Mouse (Mus musculus): ENCODE data around the gene Lrrc8b. TPM values are rescaled to one million over a fixed set of nuclear protein-coding genes. Genes with fewer than 3 reads are reported as not detected.

The Lrrc8b gene
- polyA plus RNA-seq, 2 experiments from 2014 or later: 1.6 to 2.3 TPM

DNA sequence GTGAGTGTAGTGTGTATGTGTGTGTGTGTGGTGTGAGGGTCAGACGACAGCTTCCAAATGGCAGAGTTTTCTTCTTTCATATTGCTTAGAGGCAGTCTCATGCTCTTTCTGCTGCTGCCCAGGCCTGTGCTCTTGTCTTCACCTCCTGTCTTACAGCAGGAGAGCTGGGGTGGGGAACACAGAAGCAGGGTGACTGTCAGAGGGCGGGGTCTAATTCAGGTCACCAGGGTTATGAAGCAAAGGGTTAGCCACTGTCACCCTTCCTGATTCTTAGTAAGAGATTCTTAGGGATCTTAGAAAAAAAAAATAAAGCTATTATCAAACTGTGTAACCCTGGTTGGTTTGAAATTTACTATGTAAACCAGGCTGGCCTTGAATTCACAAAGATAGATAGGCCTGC, 10.0 kb downstream of the Lrrc8b start:
- ATAC-seq: no peak

DNA sequence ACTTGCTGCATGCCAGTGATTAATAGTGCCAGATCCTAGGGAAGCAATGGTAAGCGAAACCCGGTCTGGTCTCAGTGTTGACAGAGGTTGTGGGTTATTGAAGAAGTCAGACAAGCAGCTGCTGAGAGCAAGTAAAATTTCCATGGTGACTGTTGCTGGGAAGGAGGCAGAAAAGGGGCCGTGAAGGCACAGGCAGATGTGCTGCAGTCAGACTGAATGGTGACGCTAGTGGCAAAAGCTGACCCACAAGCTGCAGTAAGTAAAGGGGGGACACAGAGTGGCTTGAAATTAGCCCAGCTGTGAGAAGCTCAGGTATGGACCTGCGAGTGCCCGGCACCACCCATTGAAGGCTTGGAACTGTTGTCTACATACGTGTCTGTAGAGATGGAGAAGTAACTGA, 11.8 kb downstream of the Lrrc8b start:
- no peak for ATAC-seq

DNA sequence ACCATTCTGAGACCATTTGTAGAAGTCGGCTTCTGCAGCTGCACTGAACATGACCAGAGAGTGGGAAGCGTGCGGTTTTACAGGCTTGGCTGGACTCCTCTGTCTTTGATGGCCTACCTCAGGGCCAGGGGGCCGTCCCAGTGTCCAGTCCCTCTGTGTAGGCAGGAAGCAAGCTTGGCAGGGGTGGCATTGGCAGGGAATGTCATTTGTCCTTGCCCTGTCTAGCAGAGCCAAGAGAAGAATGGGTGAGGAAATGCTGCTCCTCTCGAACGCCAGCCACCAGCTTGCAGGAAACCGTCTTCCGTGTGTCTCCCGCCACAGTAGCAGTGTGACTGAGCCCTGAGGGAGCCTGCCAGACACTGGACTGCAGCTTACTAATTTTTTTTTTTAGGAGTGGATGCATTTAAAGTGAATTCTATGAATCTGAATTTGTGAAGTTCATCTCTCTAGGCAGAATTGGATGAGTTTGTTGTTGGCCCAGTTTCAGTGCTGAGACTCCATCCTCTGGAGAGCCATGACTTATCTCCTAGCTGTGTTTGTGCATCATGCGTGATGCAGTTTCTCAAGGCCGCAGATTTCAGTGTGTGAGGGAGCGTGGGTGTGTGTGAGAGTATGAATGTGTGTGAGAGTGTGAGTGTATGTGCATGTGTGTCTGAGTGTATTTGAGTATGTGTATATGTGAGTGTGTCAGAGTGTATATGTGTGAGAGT, 12.8 kb downstream of the Lrrc8b start:
- no peak for ATAC-seq

DNA sequence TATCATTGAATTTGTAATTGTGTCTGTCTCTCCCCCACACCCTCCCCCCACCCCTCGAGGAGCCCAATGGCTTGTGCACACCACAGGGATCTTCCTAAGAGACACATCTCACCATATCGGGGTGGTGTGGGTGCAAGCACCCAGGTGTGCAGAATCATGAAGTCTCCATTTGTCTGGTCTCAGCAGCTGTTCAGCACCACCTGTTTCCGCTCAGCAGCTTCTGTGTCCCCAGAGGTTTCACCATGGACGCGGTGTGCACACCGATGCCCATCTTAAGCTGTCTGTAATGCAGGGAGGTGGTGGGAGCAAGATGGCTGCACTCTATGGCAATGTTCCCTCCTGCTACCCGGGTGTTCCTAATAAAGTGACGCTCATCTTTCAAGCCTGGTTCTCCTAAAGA, 14.6 kb downstream of the Lrrc8b start:
- no peak for ATAC-seq

DNA sequence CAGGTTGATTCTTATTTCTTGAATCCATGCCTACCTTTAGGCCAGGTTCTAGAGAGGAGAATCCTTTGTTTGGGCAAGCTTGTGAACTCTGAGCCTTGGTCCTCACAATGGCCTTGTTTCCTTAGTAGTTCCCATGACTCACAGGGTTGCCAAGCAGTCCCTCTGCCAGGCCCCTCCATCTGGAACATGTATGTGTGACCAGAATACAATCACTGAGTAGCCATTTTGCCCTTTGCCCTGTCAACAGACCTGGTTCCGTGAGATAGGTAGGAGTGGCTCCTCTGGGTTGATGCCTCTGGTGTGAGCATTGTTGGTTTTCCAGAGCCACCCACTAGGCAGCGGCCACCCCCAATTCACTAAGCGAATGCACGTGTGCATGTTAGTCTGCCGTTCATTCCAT, 24.0 kb downstream of the Lrrc8b start:
- ATAC-seq: no peak

DNA sequence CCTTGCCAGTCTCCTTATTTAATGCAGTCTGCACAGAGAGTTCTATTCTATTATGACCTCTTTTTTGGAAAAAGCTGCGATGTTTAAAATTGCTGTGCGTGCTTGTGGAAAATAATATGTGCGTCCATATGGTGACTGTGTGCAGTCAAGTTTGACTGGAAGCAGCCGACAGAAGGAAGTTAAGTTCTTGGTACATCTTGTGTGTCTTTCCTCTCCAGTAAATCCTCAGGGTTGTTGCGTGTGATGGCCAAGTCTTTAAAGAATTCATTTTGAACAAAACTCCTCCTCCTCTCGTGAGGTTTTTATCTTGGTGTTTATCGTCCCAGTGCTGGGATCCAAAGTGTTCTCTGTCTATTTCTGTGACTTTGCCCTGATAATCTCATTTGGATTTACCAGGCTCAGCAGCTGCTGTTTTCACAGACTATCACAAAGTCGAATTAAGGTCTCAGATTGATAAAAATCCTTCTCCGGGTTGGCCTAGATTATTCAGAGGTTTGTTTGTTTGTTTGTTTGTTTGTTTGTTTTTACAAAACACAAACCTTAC, 25.5 kb downstream of the Lrrc8b start:
- ATAC-seq: no peak

DNA sequence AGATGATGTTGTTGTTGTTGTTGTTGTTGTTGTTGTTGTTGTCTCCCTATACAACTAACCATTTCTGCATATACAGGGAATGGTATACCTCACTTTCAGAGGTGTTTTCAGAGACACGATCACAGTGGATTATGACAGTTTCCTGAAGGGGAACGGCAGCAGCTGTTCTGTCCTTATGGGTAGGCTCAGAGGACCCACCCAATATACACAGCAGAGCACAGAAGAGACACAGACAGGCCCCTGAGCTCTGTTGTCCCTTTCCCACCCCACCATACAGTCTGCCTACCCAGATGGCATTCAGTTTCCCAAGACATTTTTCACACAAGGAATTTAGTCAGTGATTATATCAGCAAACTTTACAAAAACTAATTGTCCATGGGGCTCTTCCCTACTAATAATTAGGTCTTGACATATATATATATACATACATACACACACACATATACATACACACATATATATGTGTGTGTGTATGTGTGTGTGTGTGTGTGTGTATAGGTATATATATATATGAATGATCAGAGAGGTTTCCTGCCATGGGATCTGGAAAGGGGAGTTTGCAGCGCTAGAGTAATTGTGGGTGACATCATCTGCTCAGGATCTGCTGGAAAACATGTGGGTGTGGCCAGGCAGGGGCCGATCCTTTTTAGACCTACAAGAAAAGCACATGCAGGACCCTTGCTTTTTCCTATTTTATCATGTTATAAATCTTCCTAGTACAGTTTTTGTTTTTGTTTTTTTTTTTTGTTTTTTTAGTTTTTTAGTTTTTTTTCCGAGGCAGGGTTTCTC, 26.8 kb downstream of the Lrrc8b start:
- no peak for ATAC-seq

DNA sequence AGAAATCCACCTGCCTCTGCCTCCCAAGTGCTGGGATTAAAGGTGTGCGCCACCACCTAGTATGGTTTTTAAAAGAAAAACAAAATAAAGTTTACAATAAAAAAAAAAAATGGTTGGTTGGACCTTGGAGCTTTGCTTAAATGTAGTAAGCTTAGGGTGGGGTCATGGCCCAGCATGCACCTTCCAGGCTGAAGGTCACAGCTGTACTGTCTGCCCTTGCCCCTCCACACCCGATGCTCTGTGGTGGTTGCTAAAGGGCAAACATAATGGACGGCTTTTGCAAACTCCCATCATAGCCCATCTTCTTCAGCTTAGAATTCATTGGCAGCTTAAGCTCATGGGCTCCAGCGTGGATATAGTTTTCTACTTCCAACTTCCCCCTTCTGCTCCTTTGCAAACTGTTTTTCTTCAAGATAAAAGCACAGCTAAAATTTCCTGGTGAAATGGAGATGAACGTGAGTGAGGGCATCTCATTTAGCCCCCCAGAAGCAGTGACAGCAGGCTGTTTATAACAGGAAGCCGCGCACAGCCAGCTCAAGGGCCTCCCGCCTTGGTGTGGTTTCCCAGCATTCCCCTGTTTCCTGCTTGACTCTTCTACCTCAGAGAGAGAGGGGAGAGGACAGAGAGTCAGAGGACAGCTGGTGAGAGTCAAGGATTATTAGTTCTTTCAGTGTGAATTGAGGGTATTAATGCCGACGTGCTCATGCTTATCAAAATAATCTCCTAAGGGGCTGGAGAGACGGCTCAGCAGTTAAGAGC, 27.7 kb downstream of the Lrrc8b start:
- peak; percentile 95 for ATAC-seq

DNA sequence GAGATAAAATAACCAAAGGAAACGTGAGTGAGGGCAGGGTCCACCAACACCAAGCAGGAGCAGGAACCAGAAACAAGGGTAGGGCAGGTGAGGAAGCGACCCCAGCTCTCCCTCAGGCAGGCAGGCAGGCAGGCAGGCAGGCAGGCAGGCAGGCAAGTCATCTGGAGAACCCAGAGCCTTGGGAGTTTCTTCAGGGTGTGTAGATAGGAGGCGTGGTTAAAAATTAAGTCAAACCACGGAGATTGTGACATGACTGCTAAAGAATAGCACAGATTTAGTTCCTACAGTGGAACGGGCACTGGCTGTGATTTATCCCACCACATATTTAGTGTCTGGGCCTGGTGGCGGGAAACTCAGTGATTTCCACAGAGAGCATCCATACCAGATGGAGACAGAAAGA, 30.1 kb downstream of the Lrrc8b start:
- ATAC-seq: no peak

DNA sequence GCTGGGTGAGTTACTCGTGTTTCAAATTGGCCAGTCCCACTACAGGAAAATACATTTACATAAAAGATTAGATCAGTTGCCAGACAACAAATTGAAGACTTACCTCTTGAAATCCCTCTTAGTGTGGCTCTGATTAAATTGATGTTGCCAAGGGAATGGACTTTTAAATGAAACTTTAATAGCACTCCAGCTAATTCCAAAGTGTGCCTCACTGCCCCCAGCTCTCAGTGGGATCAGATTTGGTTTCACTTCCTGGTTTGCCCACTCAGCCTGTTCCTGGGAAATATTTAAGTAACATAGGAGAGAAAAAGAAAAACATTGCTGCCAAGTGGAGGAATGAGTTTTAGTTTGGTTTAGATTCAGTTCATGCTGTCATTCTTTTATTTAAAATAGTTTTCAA, 38.5 kb downstream of the Lrrc8b start:
- ATAC-seq: no peak

DNA sequence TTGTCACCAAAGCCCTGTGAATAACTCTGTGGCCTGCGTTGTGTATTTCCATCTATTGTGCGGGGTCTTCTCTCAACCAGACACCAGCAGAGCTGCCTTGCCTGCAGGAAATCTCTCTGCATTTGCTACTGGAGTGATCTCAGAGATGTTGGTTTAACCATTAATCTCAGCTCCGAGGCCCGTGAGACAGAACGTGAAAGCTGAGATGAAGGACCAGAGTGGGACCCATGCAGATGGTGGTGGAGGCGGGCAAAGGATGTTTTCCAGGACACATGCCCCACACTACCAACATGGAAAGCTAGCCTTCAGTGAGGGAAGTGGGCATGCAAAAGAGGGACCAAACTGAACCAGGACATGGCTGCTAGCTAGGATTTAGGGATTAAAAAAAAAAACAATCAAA, 43.5 kb downstream of the Lrrc8b start:
- ATAC-seq: no peak

DNA sequence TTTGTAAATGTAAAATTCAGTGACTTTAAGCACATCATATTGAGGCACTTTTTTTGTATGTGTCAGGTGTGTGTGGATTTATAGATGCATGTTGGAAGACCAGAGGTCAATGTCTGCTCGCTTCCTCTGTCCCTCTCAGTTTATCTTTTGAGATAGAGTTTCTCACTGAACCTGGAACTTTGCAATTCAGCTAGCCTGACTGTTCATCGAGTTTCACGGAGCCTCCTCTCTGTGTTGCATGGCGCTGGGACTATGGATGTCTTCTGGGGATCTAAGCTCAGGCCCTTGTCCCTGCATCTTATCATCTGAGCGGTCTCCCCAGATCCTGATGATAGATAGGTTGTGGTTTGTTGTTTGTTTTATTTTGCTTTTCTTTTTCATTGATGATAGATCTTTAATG, 45.0 kb downstream of the Lrrc8b start:
- ATAC-seq: no peak

DNA sequence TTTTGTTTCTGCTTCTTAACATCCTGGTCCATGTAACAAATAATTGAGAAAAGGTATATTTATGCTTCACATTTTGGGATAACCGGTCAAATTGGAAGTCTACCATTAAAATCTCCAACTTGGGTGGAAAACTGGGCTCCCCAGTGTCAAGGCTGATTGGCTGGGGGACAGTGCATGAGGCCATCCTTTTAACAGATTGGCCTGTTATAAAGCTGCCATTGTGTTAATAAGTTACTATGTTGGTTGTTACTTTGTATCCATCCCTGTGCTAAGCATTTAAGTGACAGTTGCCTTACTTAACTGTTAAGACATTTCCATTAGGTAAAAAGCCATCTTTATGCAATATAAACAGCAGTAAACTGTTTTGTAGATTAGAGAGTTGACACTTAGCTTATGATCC, 45.5 kb downstream of the Lrrc8b start:
- no peak for ATAC-seq

DNA sequence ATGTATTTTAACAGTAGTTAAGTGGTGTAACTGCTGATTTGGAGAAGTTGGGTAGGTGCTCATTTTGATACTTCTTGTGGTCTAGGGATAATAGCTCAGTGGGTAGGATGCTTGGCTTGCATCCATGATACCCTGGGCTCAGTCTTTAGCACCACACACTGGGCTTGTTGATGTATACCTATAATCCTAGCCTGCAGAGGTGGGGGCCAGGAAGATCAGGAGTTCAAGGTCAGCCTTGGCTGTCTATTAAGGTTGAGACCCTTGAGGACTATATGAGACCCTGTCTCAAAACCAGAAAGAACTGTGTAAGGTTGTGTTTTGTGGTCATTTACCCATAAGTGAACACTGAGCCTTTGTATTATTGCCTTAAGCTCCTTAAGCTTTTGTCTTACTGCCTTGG, 49.1 kb downstream of the Lrrc8b start:
- no peak for ATAC-seq

DNA sequence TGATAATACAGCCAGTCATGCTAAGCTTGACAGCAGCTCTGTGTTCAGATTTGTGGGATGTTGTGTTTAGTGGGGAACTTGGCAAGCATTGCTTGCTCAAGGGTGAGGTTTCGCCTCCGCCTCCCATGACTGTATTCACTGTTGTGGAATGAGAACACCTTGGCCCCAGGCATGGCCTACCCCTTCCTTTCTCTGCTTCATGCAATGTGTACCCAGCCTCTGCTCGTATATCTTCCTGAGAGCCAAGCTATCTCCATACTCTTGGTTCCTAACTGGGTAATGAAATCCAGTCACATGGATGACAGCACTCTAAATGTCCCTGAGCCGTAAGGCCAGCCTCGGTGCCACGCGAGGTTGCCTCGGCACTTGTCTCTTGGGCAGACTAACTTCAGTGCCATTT, 50.0 kb downstream of the Lrrc8b start:
- ATAC-seq: no peak

DNA sequence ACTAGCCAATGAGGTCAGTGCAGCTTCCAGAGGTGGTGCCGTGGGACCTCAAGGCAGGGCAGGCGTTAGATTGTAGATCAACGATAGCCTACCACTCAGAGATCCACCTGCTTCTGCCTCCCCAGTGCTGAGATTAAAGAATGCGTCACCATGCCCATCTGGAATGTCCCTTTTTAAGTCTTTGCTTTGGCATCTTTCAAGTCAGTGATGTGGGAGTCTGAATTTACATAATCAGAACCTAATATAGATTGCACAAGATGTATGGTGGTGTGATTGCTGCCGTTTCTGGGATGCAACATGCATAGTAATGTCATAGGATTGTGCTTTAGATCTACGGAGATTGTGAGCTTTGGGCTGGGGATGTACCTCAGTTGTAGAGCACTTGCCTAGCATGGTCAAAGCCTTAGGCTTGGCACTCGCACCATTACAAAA, 50.9 kb downstream of the Lrrc8b start:
- no peak for ATAC-seq

DNA sequence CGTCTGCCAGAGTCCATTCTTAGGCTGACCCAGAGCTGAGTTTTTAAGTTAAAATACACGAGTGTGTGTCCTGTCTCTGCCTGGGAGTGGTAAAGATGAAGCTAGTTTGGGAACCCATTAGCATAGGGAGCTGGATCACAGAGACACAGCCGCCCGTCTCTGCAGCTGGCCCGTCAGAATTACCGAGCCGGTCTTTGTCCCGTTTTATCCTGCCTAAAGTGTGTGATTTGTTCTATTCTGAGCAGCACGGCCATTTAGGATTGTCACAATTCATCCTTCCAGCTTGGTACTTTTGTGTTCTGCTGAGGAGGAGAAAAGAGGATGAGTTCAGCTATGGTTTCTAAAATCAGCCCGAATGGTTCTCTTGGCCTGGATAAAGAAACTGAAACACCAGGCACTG, 51.7 kb downstream of the Lrrc8b start:
- no peak for ATAC-seq

DNA sequence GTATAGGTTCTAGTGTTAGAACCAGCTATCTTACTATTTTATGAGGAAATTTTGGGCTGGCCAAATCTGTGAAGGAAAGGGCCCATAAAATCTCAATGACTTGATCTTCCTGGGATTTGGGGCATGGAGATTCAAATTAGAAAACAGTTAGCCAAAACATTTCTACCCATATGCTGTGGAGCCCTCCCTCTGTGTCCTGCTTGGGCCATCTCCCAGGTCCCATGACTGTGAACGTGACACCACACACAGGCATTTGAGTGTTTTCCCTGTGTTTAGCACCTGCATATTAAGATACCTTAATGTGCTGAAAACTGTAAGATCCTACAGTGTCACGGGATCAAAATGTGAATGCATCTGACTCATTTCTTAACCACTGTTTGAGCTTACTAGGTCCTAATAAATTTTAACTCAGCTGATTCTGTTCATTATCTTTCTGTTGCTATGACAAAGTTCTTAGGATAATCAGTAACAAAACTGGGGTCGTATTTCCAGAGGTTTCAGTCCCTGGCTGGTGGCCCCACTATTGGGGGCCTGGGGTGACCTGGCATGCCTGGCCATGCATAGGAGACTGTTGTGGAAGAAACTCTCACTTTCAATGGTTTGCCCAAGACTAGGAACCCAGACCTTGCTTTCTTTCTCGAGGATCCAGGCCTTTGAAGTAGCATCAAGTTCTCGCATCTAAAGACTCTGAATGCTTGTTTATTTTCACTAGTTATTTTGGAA, 57.6 kb downstream of the Lrrc8b start:
- no peak for ATAC-seq

DNA sequence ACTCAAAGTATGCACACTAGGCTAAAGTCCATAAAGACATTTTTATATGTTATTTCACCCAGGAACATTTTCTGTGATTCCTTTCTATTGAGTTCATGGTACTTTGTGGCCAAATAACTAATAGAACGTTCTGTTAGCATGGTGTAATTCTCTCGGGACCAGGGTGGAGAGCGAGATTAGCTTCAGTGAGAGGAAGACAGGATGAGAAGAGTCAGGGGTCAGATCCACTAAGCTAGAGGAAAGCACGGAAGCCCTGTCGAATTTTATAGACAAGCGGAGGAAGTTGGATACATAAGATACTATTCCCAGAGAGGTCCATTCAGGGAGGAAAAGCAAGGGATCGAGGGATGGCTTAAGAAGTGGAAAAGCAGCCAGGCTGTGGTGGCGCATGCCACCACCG, 62.0 kb downstream of the Lrrc8b start:
- ATAC-seq: no peak

DNA sequence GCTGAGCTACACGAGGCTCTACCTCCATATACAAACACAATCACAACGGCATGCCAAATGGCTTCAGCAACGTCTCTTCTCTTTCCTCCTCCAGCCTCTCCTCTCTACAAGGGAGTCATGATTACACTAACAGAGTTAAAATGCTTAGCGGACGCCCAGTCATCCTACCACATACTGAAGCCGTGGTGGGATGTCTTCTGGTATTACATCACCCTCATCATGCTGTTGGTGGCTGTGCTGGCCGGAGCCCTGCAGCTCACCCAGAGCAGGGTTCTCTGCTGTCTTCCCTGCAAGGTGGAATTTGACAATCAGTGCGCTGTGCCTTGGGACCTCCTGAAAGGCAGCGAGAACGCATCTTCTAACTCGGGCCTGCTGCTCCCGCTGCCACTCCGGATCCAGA, 64.1 kb downstream of the Lrrc8b start:
- ATAC-seq: no peak

DNA sequence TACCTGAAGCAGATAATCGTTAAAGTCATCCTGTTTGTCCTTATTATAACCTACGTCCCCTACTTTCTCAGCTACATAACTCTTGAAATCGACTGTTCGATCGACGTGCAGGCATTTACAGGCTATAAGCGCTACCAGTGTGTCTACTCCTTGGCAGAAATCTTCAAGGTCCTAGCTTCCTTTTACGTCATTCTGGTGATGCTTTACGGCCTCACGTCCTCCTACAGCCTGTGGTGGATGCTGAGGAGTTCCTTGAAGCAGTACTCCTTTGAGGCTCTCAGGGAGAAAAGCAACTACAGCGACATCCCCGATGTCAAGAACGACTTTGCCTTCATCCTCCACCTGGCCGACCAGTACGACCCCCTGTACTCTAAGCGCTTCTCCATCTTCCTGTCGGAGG, 65.0 kb downstream of the Lrrc8b start:
- no peak for ATAC-seq

DNA sequence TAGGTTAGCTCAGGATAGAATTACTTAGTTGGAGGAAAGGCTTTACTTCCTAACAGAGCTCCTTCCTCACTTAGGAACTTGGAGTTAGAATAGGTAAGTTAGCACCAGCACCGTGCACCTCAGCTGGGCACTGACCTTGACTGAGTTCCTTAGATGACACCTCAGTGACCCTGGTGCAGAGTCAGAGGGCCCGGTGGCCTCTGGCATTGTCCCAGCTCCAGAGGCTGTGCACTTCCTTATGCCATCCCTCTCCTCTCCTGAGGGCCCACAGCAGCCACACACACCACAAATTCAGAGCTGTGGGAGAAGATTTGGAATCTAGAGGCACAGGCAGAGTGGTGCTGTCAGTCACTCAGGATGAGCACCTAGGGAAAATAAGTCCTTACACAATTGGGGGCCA, 68.1 kb downstream of the Lrrc8b start:
- no peak for ATAC-seq

DNA sequence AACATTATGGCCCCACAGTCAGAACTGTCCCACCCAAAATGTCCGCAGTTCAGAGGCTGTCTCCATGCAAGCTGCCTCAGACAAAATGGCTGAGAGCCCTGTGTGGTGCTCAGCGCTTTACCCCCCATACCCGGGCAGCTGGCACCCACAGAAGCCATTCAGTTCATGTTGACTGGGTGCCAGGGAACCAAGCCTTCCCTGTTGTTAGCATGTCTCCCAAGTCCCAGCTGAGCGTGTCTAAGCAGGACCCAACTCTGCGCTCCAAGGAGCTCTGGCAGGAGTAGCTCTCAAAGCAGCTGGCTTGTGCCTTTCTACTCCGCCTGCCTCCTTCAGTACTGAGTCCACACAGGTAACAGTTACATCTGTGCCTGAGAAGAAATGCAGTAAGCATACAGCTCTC, 68.7 kb downstream of the Lrrc8b start:
- ATAC-seq: no peak
